Mouse (Mus musculus) common myeloid progenitor, adult 5-6 weeks (primary cell): ENCODE results near the gene Gramd2. TPM values are rescaled to one million over a fixed set of nuclear protein-coding genes. Genes with fewer than 3 reads are reported as not detected.
A peak's percentile ranks its signal among the peaks of the same experiment; 100 is the strongest.

Experiments used
- ATAC-seq: replicated peaks from 2 replicates; pipeline ENCODE4 v1.8.0; 2016; ENCODE audit warnings: low read depth, mild to moderate bottlenecking, moderate TSS enrichment, inconsistent platforms; ENCODE audit not compliant: poor library complexity, severe bottlenecking
- total RNA-seq: library from RNA; stranded (forward); fragments of 200-1000, 187-1606 nt; gene quantifications from 2 replicates; pipeline ENCODE4 v1.2.3, GENCODE M21; 2017

The Gramd2 gene
- total RNA-seq, 1 experiment from 2014 or later: not detected

DNA sequence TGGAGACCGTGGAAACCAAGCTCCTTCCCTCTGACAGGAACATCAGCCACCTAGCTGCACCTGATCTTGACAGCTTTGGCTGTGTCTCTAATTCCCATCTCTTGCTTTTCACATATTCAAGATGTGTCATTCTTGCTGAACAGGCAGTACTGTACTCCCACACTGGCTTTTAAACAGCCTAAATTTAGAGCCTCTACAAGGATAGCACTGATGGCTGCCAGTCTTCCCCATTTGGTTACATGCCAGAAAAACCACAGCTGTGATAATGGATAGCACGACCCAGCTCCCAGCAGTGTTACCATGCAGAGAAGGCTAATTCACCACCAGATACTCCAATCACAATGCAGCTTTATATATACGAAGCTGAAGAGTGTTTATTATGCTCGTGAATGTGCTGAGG, 12.7 kb upstream of the Gramd2 start:
- ATAC-seq: peak; percentile 61

- ATAC-seq: no peak
Observed at GRCm38 (mm10) chr9:59667904-59668303, 12.0 kb upstream of the Gramd2 start.

DNA sequence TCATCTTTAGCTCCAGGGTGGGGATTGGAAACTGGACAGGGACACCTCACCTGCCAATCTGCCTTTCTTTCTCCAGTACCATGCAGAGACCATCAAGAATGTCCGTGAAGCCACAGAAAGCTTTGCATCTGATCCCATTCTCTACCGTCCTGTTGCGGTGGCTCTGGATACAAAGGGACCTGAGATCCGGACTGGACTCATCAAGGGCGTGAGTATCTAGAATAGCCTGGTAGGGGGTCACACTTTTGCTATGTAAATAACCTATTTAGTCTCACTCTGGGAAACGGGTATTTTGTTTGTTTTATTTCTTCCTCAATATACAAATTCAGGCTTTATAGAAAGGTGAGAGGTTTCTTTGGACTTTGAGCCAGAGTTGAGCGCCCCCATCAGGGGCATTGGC, 11.5 kb upstream of the Gramd2 start:
- ATAC-seq: no peak

DNA sequence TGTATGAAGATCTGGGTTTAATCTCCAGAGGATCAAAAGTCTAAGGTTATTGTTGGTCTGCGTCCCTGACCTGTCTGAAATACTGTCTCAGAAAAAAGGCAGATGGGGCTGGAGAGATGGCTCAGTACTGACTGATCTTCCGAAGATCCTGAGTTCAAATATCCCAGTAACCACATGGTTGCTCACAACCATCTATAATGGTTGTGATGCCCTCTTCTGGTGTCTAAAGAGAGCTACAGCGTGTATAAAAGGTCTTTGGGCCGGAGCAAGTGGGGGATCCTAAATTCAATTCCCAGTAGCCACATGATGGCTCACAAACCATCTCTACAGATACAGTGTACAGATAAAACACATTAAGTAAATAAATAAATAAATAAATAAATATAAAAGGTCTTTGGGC, 10.8 kb upstream of the Gramd2 start:
- no peak for ATAC-seq

- ATAC-seq: peak; percentile 80
Observed at GRCm38 (mm10) chr9:59672195-59672894, 7.6 kb upstream of the Gramd2 start.

DNA sequence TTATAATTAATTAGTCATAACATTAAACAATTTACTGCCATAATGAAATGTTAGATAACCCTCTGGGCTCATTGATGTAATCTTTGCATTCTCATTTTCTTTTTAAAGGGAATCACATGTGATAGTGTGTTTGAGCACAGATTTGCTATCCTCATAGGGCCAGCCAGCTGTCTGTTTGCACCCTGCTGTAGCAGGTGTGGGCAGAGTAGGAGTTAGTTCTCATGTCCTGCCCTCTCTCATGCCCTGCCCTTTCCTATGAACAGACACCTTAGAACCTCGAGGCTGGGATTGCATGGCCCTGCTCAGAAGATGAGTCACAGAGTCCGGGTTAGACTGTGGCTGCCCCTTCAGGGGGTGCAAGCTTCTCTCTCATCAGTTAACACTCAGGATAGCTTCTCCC, 6.5 kb upstream of the Gramd2 start:
- ATAC-seq: no peak

DNA sequence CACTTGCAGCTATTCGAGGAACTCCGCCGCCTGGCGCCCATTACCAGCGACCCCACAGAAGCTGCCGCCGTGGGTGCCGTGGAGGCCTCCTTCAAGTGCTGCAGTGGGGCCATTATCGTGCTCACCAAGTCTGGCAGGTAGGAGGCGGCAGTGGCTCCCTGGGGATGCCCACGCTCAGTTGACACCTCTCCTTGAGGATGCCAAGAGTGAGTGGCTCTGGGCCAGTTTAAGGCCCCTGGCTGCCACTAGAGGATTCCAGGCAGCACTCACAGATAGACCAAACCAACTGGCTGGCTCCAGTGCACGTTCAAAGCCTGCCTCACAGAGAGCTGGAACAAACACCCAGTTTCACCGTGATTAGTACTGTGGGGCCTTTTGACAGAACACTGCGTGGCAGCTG, 4.3 kb upstream of the Gramd2 start:
- no peak for ATAC-seq

DNA sequence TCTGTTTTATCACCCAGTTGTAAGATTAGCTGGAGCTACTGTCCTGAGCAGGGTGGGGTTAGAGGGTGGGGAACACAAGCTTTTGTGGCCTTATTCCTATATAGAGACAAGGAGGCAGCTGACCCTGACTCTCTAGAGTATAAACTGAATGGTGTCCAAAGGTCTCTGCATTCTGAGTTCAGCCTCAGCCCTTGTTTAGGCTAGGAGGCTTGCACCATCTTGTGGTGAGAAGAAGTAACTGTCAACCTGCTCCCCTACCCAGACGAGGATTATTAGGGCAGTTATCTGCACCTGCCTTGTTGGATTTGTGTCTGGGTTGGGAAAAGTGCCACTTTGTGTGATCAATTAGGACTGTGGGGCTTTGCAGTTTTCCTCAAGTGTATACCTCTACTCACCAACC, 1.6 kb upstream of the Gramd2 start:
- ATAC-seq: peak; percentile 72

DNA sequence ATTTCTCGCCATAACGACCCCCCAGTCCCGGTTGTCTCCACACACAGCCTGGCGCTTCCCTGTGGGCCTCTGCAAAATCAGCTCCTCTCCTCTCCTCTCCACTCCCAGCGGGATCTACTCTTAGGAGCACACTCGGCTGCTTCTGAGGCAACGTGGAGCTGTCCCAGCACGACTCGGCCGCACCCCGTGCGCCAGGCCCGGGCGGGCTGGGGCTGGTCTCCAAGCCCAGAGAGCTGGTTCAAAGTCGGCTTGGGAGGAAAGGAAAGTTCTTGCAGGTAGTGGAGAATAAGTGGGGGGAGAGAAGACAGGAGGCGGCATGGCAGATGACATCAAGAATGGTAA, 561 bp downstream of the Gramd2 start:
- no peak for ATAC-seq

- no peak for ATAC-seq
Observed at GRCm38 (mm10) chr9:59684020-59684419, 4.1 kb downstream of the Gramd2 start.

GRCm38 (mm10) chr9:59687416-59688046, 7.6 kb downstream of the Gramd2 start:
- peak; percentile 35; the same call in 1 of the 2 replicates for ATAC-seq

GRCm38 (mm10) chr9:59691635-59692094, 11.7 kb downstream of the Gramd2 start:
- peak; percentile 53 for ATAC-seq

DNA sequence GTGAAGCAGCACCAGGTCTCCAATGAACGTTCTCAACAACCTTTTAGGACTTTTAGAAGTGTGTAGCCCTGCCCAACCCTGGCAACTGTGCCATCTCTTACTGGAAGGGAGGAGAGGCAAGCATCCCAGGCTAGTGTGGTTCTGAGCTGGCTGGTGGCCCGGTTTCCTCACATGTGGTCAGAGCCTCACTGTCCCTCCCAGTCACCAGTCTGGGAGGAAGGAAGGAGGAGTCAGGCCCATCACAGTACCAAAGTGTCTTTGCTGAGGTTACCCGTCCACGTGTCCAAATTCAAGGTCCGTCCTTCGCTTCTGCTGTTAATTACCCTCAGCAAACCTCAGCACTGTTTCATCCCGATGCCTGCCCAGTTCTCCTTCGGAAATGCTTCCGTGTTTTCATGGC, 12.2 kb downstream of the Gramd2 start:
- peak; percentile 39 for ATAC-seq

GRCm38 (mm10) chr9:59694571-59695450, 14.9 kb downstream of the Gramd2 start:
- no peak for ATAC-seq

DNA sequence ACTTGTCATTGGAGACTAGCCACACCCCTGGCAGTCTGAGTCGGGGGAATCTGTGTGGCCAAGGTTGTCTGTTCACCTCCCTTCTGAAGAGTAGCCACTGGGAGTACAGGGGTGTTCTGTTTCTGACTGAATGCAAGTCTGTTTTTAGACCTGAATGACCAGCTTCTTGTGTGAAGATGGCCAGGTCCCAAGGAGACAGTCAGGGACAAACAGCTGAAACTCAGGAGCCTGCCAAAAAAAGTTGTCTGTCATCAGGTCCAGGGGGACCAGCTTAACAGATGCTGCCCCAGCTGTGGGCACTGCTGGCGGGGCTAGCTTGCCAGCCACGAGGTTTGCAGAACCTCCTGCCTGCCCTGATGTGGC, 15.5 kb downstream of the Gramd2 start:
- no peak for ATAC-seq

DNA sequence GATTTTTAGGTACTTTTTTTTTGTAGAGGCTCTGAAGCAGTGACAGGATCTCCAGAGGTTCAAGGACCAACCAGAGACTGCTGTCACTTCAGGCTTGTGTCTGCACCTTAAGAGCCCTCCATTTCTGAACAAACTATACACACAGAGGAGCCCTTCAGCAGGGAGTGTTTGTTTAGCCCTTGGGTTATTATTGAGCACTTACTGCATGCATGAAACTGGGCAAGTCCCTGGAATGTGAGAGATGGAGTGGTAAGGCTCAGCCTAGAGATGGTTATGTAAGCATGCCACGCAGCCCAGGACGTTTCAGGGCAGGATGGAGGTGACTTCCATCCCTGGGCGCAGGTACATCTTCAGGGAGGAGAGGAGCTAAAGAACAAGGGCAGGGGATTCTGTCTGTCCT, 16.4 kb downstream of the Gramd2 start:
- no peak for ATAC-seq

GRCm38 (mm10) chr9:59701094-59701493, 21.1 kb downstream of the Gramd2 start:
- no peak for ATAC-seq

- no peak for ATAC-seq
Observed at GRCm38 (mm10) chr9:59703099-59703498, 23.2 kb downstream of the Gramd2 start.

GRCm38 (mm10) chr9:59706850-59707825, 27.2 kb downstream of the Gramd2 start:
- 0 out of 2 replicates have a peak, but pooled peaks have one; percentile 8 for ATAC-seq

DNA sequence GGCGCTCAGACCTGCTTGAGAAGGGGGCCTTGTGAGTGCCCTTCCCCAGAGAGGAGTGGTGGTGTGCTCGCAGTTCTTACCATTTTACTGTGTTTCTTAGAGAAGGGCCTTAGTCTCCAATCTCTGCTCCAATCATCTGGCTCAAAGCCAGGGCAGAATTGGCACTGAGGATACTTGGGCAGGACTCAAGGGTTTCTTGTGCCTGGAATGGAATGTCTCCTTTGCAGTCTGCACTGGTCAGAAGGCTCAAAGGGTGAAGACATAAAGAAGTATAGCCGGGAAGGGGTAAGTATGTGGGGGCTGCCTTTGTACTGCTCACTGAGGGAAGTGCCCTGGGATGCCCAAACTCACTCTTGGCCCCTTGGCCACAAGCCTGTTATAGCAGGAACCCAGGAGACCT, 29.3 kb downstream of the Gramd2 start:
- no peak for ATAC-seq
